Mouse (Mus musculus): ENCODE data around the gene Tmem252.

Tmem252 gene

DNA sequence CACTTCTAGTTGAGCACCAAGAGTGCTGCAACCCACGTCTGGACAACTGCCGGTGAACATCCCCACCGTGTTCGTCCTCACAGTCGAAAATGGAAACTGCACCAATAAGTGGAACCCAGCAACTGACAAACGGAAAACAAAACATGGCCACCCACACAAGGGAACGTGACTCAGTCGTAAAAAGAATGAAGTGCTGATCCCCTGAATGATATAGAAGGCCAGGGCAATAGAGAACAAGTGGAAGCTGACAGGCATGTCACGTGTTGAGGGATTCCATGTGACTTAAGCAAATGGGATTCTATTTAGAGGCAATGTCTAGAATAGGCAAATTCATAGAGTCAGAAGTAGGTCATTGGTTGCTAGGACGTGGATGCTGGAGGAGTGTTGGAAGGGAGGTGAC, 50.6 kb downstream of the Tmem252 start:
- DNase-seq (ENCODE audit: low read depth, low spot score): no peak

DNA sequence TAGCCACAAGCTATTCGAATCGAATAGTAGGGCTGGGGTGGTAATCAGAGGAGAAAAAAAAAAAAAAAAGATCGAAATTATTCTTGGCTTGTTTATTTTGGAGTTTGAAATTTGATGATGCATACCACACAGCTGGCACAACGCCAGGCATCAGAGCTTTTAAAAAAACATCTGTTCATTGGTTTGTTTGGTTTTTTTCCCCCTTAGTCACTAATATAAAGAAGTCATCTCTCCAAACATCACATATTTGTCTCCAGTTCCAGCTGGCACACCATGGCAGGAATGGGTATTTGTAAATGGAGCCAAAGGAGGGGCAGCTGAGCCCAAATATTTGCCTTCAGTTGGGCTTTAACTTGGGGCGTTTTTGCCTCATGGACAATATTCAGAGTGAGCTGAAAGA, 56.9 kb downstream of the Tmem252 start:
- DNase-seq (ENCODE audit: low read depth, low spot score): no peak

All from ZHBTc4 (cell line).